Mouse (Mus musculus): ENCODE data around the gene Carnmt1. TPM values are rescaled to one million over a fixed set of nuclear protein-coding genes. Genes with fewer than 3 reads are reported as not detected.

Gene Carnmt1
- polyA plus RNA-seq, 2 experiments, result 17.2 to 46.5 TPM

- no peak overlapping the region for H3K4me2 ChIP-seq (replicated peaks; ENCODE audit: low read depth, low read length, severe bottlenecking)
- H3K4me3 ChIP-seq (replicated peaks; ENCODE audit: low read length), result no peak overlapping the region
- no peak for DNase-seq (ENCODE audit: low spot score)
- 76% methylated on average over 6 of the region's 6 CpGs for WGBS
- no peak overlapping the region for H3K27ac ChIP-seq (replicated peaks; ENCODE audit: low read depth, low read length)
- no peaks in the 10 kb centered on the region for H3K36me3 ChIP-seq (ENCODE audit: control insufficient read depth, insufficient read depth, low read length)
- no peaks in the 10 kb centered on the region for H3K9me3 ChIP-seq (ENCODE audit: control insufficient read depth, low read length)
- no peak for ATAC-seq (ENCODE audit: low FRiP score, low read depth)
- no peaks in the 10 kb centered on the region for H3K4me1 ChIP-seq (ENCODE audit: control insufficient read depth, insufficient read depth, low read length)
- no peaks in the 10 kb centered on the region for H3K27me3 ChIP-seq (ENCODE audit: control insufficient read depth, insufficient read depth, low read length)
- TF ChIP-seq POLR2A (IDR thresholded peaks at IDR 0.05; ENCODE audit: borderline replicate concordance, extremely low read depth, insufficient read depth, insufficient read length), result no peak
- H3K9ac ChIP-seq (ENCODE audit: low read depth, low read length, severe bottlenecking), result no peak overlapping the region
These were observed 17.5 kb upstream of the Carnmt1 start for GRCm38 (mm10) chr19:18653058-18653457.

DNA sequence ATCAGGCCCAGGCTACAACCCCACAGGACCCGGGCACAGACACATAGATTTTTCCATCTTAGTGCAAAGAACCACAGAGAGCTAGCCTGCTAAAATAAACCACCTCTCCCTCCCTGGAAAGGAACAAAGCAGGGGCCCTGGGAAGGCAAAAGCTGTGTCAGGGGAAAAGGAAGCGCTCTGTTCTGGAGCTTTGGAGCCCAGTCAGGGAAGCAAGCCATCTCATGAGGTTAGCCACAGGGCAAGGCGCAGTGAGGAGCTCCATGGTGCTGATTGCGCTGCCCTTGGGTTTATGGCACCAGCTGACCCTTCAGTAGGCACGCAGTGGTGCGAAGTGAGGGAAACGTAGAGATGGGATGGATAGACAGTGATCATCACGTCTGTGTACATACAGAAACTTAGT is 16.2 kb upstream of the Carnmt1 start:
- no peak overlapping the region for H3K9ac ChIP-seq (ENCODE audit: low read depth, low read length, severe bottlenecking)
- whole genome bisulfite sequencing, result 87% methylated on average over 8 of the region's 8 CpGs
- H3K4me3 ChIP-seq (replicated peaks; ENCODE audit: low read length), result no peak overlapping the region
- ATAC-seq (ENCODE audit: low FRiP score, low read depth) (no peak), DNase-seq (ENCODE audit: low spot score) (no peak)
- no peak for TF ChIP-seq POLR2A (IDR thresholded peaks at IDR 0.05; ENCODE audit: borderline replicate concordance, extremely low read depth, insufficient read depth, insufficient read length)
- H3K4me2 ChIP-seq (replicated peaks; ENCODE audit: low read depth, low read length, severe bottlenecking), result no peak overlapping the region
- no peak overlapping the region for H3K27ac ChIP-seq (replicated peaks; ENCODE audit: low read depth, low read length)
- no peaks in the 10 kb centered on the region for H3K4me1 ChIP-seq (ENCODE audit: control insufficient read depth, insufficient read depth, low read length)
- H3K9me3 ChIP-seq (ENCODE audit: control insufficient read depth, low read length), result no peaks in the 10 kb centered on the region
- no peaks in the 10 kb centered on the region for H3K27me3 ChIP-seq (ENCODE audit: control insufficient read depth, insufficient read depth, low read length)
- H3K36me3 ChIP-seq (ENCODE audit: control insufficient read depth, insufficient read depth, low read length), result no peaks in the 10 kb centered on the region

DNA sequence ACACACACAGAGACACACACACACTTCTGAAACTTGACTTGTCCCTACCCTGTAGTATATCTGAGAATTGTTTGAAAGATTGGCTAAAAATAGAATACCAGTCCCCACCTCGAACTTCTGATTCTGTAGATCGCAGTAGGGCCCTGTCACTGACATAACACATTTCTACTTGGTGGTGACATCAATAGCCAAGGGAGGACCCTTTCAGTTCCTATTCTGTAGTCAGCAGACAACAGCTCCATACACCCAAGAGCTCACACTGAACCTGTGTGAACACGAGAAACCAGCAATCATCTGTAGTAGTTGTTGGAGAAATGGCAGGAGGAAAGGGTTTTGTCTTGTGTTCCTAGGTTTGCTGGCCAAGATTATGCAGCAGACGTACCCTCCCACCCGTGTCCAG is 15.6 kb upstream of the Carnmt1 start:
- WGBS, result 93% methylated on average over 5 of the region's 5 CpGs
- TF ChIP-seq POLR2A (IDR thresholded peaks at IDR 0.05; ENCODE audit: borderline replicate concordance, extremely low read depth, insufficient read depth, insufficient read length), result no peak
- DNase-seq (ENCODE audit: low spot score) (no peak), ATAC-seq (ENCODE audit: low FRiP score, low read depth) (no peak)
- Histone ChIP-seq H3K9ac (ENCODE audit: low read depth, low read length, severe bottlenecking) (no peak overlapping the region), H3K9me3 (ENCODE audit: control insufficient read depth, low read length) (no peaks in the 10 kb centered on the region), H3K4me3 (replicated peaks; ENCODE audit: low read length) (no peak overlapping the region), H3K36me3 (ENCODE audit: control insufficient read depth, insufficient read depth, low read length) (no peaks in the 10 kb centered on the region), H3K27me3 (ENCODE audit: control insufficient read depth, insufficient read depth, low read length) (no peaks in the 10 kb centered on the region), H3K27ac (replicated peaks; ENCODE audit: low read depth, low read length) (no peak overlapping the region), H3K4me1 (ENCODE audit: control insufficient read depth, insufficient read depth, low read length) (no peaks in the 10 kb centered on the region), H3K4me2 (replicated peaks; ENCODE audit: low read depth, low read length, severe bottlenecking) (no peak overlapping the region)

DNA sequence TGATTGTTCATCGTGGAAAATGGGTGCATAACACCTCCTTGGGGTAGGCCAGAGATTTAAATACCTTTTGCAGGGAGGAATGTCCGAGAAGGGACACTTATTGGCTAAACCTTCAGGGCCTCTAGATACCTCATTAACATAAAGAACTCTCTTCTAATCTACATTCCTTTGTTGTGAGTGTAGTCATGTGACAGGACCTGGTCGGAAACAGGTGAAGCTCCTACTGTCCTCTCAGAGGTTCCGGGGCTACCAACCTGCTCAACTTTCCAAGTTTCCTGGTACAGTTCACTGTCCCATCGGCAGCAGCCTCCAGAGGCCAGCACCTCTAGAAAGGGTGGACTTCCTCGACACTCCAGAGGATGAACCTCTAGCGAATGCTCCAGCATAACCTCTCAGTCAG is 14.6 kb upstream of the Carnmt1 start:
- no peaks in the 10 kb centered on the region for H3K36me3 ChIP-seq (ENCODE audit: control insufficient read depth, insufficient read depth, low read length)
- no peak overlapping the region for H3K4me2 ChIP-seq (replicated peaks; ENCODE audit: low read depth, low read length, severe bottlenecking)
- no peak for DNase-seq (ENCODE audit: low spot score)
- no peak overlapping the region for H3K9ac ChIP-seq (ENCODE audit: low read depth, low read length, severe bottlenecking)
- no peak overlapping the region for H3K4me3 ChIP-seq (replicated peaks; ENCODE audit: low read length)
- no peak for ATAC-seq (ENCODE audit: low FRiP score, low read depth)
- no peaks in the 10 kb centered on the region for H3K27me3 ChIP-seq (ENCODE audit: control insufficient read depth, insufficient read depth, low read length)
- H3K4me1 ChIP-seq (ENCODE audit: control insufficient read depth, insufficient read depth, low read length), result no peaks in the 10 kb centered on the region
- no peaks in the 10 kb centered on the region for H3K9me3 ChIP-seq (ENCODE audit: control insufficient read depth, low read length)
- WGBS, result 87% methylated on average over 7 of the region's 7 CpGs
- no peak overlapping the region for H3K27ac ChIP-seq (replicated peaks; ENCODE audit: low read depth, low read length)
- no peak for TF ChIP-seq POLR2A (IDR thresholded peaks at IDR 0.05; ENCODE audit: borderline replicate concordance, extremely low read depth, insufficient read depth, insufficient read length)

DNA sequence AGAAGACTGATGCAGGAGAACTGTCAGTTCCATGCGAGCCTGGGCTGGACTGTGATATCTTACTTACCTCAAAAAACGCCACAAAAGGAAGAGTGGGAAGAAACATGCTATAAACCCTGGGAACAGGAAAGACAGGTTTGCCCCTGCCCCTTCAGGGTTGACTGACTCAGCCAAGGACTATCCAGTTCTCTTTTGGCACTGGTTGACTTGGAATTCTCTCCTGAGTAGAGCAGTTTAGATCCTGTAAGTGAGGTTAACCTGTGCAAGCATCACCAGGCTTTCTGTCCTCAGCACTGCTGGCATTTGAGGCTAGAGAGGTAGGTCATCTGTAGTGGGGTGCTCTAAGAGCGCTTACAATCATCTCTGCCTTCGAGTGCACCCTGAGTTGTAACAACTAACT is 12.1 kb upstream of the Carnmt1 start:
- H3K9ac ChIP-seq (ENCODE audit: low read depth, low read length, severe bottlenecking), result no peak overlapping the region
- H3K4me3 ChIP-seq (replicated peaks; ENCODE audit: low read length), result no peak overlapping the region
- WGBS, result 61% methylated on average over 4 of the region's 4 CpGs
- DNase-seq (ENCODE audit: low spot score) (no peak), ATAC-seq (ENCODE audit: low FRiP score, low read depth) (no peak)
- no peak for TF ChIP-seq POLR2A (IDR thresholded peaks at IDR 0.05; ENCODE audit: borderline replicate concordance, extremely low read depth, insufficient read depth, insufficient read length)
- no peak overlapping the region for H3K4me2 ChIP-seq (replicated peaks; ENCODE audit: low read depth, low read length, severe bottlenecking)
- no peaks in the 10 kb centered on the region for H3K9me3 ChIP-seq (ENCODE audit: control insufficient read depth, low read length)
- H3K27ac ChIP-seq (replicated peaks; ENCODE audit: low read depth, low read length), result no peak overlapping the region
- H3K36me3 ChIP-seq (ENCODE audit: control insufficient read depth, insufficient read depth, low read length), result no peaks in the 10 kb centered on the region
- no peaks in the 10 kb centered on the region for H3K4me1 ChIP-seq (ENCODE audit: control insufficient read depth, insufficient read depth, low read length)
- H3K27me3 ChIP-seq (ENCODE audit: control insufficient read depth, insufficient read depth, low read length), result no peaks in the 10 kb centered on the region

DNA sequence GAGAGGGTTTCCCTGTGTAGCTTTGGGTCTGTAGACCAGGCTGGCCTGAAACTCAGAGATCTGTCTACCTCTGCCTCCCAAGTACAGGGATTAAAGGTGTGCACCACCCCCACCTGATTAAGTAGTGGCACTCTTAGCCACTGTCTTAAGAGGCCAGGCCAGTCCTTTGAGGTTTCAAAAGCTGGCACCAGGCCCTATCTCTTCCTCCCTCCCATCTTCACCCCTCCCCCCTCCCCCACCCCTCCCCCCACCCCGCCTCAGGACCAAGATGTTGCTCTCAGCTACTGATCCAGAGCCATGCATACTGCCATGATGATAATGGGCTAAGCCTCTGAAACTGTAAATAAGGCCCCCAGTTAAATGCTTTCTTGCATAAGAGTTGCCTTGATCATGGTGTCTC is 11.2 kb upstream of the Carnmt1 start:
- TF ChIP-seq POLR2A (IDR thresholded peaks at IDR 0.05; ENCODE audit: borderline replicate concordance, extremely low read depth, insufficient read depth, insufficient read length), result no peak
- no peaks in the 10 kb centered on the region for H3K27me3 ChIP-seq (ENCODE audit: control insufficient read depth, insufficient read depth, low read length)
- H3K4me1 ChIP-seq (ENCODE audit: control insufficient read depth, insufficient read depth, low read length), result no peaks in the 10 kb centered on the region
- DNase-seq (ENCODE audit: low spot score), result no peak
- no CpG with 5 or more reads among the region's 1 CpGs for WGBS
- no peak overlapping the region for H3K4me2 ChIP-seq (replicated peaks; ENCODE audit: low read depth, low read length, severe bottlenecking)
- H3K4me3 ChIP-seq (replicated peaks; ENCODE audit: low read length), result no peak overlapping the region
- no peak for ATAC-seq (ENCODE audit: low FRiP score, low read depth)
- no peak overlapping the region for H3K27ac ChIP-seq (replicated peaks; ENCODE audit: low read depth, low read length)
- no peak overlapping the region for H3K9ac ChIP-seq (ENCODE audit: low read depth, low read length, severe bottlenecking)
- H3K36me3 ChIP-seq (ENCODE audit: control insufficient read depth, insufficient read depth, low read length), result no peaks in the 10 kb centered on the region
- no peaks in the 10 kb centered on the region for H3K9me3 ChIP-seq (ENCODE audit: control insufficient read depth, low read length)

All from limb, embryonic 14.5 days (tissue).